Mouse (Mus musculus): Measurements from ENCODE around the gene Lima1.
A peak's percentile ranks its signal among the peaks of the same experiment; 100 is the strongest.
"Not testable (repeated sequence)": the region's sequence is repeated elsewhere in the genome, so short reads cannot be mapped to it uniquely, and the experiment has no call there.

Gene Lima1

DNA sequence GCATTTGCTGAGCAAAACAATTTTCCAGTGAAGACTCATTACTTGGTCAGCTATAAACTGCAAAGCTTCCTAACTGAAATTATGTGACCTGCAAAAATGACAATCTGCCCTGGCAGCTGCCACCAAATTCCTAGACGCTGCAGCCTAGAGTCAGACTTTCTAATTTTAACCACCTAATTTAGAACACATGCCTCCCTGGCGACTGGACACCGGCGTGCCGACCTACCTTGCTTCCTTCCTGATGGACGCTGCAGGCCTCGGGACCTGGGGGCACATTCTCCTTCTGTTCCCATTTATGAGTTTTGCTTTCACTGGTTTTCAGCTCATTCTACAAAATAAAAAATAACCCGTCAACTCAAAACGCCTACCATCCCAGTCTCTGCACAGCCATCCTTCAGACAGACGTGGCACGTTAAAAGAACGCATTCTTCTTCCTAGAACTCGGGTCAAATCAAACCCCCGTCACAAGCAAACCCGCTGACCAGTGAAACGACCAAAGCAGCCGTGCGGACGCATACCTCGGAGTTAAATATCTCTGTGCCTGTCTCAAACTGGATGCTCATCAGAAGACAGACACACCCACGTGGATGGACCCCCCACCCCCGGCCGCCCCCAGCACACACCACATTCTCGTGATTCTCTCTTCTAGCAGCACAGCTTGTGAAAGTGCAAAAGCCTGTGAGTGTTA is 73.2 kb downstream of the Lima1 start:
- peak; percentile 71 for DNase-seq

GRCm38 (mm10) chr15:99799706-99800105 is 75.5 kb downstream of the Lima1 start:
- DNase-seq, result no peak

DNA sequence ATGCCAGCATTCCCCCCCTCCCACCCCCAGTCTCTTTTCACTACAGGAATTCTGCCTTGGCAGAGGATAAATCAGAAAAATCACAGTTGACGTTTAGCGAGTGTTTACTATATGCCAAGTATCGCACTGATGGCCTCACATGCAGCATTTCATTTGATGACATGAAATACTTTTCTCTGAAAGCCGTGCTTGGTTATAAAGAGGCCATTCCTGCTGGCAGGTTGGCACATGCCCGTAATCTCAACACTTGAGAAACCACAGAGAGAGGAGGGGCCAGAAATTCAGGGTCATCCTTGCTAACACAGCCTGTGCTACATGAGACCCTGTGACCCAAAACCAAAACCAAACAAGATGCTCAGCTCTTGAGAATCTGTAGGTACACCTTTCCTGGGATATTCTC is 77.4 kb downstream of the Lima1 start:
- DNase-seq, result no peak

GRCm38 (mm10) chr15:99796735-99797134 is 78.5 kb downstream of the Lima1 start:
- DNase-seq, result no peak

DNA sequence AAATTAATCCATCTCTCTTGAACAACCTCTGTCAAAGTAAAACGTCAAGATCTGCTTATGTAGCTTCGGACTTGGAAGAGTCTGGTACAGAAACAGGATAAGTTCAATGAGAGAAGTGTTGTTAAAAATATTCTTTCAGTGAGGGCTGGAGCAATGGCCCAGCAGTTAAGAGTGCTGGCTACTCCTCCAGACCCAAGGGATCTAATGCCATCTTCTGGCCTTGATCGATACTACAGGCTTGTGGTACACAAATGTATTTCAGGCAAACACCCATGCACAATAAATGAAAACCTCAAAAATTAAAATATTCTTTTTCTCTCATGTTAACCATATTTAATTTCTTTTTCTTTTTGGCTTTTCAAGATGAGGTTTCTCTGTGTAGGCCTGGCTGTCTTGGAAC is 79.2 kb downstream of the Lima1 start:
- no peak for DNase-seq

GRCm38 (mm10) chr15:99792221-99792815 is 82.9 kb downstream of the Lima1 start:
- no peak for DNase-seq

GRCm38 (mm10) chr15:99791003-99791402 is 84.3 kb downstream of the Lima1 start:
- no peak for DNase-seq

- no peak for DNase-seq
Observed at GRCm38 (mm10) chr15:99790464-99790863, 84.8 kb downstream of the Lima1 start.

GRCm38 (mm10) chr15:99787625-99788120 is 87.6 kb downstream of the Lima1 start:
- no peak for DNase-seq

GRCm38 (mm10) chr15:99778677-99779335 is 96.5 kb downstream of the Lima1 start:
- DNase-seq, result no peak

DNA sequence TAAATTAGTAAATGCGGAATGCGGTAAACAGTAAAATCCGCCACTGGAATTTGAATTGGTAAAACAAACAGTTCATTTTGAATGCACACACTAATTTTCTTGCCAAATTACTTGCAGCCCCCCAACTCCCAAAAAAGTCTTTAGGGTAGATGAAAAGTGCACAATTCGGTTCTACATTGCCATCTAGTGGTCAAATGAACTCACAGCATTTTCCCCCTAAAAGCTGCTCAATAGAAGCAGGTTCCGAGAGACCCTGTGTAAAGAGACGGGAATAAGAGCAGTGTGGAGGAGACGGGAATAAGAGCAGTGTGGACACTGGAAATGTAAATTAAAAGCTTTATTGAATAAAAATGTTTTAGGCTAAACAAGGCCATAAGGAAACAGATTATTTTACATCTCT is 97.1 kb downstream of the Lima1 start:
- no peak for DNase-seq

DNA sequence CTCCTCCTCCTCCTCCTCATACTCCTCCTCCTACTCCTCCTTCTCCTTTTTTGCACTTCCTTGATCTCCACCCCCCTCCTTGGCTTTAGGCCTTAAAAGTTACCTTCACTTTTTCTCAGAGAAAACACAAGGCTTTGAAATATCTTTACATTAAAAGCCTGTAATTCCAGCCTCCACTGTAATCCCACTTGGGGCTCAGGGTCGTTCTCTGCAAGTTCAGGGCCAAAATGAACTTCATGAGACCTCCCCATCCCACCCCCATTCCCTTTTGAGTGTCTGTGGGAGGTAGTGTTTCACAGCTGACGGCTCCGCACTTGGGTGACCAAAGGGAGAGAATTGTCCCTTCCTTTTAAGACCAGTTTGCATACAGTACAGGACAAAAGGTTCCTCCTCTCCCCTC is 102.3 kb downstream of the Lima1 start:
- DNase-seq, result no peak

DNA sequence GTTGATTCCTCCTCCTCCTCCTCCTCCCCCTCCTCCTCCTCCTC is 102.6 kb downstream of the Lima1 start, which contains the start of gene Cers5:
Cers5 (minus strand) TSS at position 5 of the 44 bp plus-strand sequence.
- not testable (repeated sequence) for DNase-seq

DNA sequence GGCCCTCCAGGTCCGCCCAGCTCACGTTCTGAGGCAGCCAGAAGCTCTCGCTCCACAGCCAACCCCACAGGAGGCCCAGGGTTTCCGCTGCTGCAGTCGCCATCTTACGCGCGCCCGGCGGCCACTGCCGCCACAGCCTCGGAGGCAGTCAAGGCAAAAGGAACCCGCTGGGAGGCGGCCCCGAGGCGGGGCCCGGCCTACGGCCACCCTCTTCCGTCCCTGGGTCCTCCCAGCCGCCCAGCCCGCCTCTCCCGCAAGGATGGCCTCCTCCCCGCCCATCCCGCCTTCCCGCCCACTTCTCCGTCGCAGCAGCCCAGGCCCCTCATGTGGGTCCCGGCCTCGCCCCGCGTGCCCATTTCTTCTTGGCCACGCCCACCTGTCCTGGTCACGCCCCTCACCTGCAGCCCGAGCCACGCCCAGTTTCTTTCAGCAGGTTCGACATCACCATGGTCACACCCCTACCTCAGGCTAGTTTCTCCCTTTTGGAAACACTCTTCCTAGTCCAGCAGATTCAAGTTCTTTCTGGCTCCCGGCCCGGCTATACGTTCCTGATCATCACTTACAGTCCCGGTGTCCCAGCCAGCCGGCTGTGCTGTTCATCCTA is 102.9 kb downstream of the Lima1 start:
- DNase-seq, result peak; percentile 83

DNA sequence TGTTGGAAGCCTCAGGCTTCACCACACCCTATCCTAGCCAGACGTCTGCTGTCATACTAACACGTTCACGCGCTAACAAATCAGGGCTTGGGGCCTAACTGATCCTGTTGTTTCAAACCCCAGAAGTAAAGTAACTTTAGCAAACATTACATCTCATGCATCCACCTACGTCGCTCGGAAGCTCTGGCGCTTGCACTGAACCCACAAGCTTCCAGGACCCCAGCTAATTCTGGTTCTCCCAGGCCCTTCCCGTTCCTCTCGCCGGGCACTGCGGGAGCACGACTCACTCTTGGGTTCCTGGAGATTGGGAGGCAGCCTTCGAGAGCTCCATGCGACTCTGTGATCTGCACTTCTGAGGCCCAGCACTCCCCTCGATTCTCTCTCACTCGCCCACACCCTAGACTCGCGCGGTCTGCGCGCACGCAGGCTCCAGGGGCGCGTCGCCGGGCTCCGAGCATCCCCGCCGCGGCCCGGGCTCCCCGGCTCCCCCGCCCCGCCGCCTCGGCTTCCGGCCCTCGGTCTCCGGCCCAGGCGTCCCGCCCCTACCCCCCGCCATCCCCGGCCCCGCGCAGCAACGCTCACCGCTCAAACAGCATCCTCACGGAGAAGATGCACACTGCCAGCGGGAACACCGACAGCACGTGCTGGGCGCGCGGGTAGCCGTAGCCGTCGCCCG is 103.5 kb downstream of the Lima1 start:
- DNase-seq, result peak; percentile 33

DNA sequence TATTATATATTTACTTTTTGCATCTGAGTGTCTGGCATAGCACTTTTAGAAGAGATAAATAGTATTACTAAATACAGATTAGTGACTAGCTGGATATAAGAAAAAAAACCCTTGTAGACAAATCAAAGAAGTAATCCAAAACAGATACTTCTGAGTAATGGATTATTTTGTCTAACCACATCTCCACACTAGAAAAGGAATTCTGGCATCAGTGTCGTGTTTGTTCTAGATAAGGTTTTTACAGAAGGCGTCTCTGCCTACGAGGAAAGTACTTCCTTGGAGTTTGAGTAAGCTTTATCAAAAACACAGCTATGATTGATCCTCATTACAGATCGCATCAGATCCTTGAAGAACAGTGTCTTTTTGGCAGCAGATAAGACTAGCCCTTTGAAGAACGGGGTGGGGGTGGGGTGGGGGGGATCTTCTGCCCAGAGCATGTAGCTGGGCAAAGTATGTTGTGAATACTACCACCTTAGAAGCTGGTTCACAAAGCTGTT is 104.2 kb downstream of the Lima1 start:
- no peak for DNase-seq

- no peak for DNase-seq
Observed at GRCm38 (mm10) chr15:99768761-99769160, 106.5 kb downstream of the Lima1 start.

DNA sequence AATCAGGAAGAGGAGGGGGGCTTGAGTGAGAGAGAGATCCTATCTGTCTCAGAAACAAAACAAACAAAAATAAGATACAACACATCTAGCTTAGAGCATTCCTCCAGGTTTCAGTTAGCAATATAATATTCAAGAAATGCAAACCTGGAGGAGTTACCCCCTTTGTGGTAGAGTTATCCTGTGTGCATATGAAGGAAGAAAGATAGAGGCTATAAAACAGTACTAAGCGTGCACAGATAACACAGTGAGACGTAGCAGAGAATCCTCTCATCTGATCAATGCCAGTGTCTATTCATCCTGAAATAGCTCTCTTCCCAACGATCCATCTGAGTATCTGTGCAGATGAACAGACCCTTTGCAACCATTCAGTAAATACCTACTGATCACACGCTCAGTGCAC is 107.8 kb downstream of the Lima1 start:
- DNase-seq, result no peak

- no peak for DNase-seq
Observed at GRCm38 (mm10) chr15:99754204-99754603, 121.1 kb downstream of the Lima1 start.

- no peak for DNase-seq
Observed at GRCm38 (mm10) chr15:99740229-99740628, 135.0 kb downstream of the Lima1 start.

DNA sequence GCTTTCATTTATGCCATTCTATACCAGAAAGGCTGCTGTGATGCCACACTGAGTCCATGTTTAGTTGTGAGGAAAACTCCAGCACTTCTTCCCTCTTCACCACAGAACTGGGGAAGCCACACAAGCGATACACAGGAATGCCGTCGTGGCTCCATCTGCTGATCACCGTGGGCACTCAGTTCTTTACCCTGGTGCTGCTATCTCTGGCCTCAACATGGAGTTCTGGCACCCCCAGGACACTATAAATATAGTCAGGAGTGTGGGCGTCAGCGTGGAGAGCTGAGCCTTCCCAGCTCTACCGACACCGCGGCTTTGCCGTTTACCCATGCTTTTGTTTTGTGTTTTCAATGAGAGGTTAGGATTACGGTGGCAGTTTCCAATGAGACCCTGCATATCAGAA is 138.6 kb downstream of the Lima1 start:
- DNase-seq, result no peak

GRCm38 (mm10) chr15:99735631-99736030 is 139.6 kb downstream of the Lima1 start:
- peak; percentile 100 for DNase-seq

- no peak for DNase-seq
Observed at GRCm38 (mm10) chr15:99733186-99733585, 142.1 kb downstream of the Lima1 start.

GRCm38 (mm10) chr15:99731678-99732077 is 143.6 kb downstream of the Lima1 start:
- no peak for DNase-seq

All from cerebellum, adult 11-12 months (tissue).